Mouse (Mus musculus): ENCODE measurements at regions not wholly inside any gene's neighbourhood (a gene's known extent, or its start where the extent isn't known, plus 50 kb on each side); places are given as distances from the start of the nearest gene placed in this dataset.

DNA sequence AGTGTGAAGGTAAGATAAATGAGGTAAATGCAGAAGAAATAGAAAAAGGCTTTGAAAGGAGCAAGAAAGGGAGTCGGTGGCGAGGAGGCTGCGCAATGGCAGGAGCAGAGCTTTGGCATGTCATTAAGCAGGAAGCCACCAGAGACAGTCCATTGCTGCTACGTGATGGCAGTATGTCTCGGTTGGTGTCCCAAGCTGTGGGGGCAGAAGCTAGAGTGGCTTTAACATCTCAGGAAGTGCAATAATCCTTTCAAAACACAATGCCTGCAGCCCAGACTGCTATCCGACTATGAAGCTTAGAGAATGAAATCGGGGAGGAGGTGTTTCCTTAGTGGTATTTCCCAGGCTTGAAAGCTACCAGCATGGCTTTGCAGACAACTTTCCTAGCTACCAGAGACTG is 251.3 kb downstream of the Ttll7 start:
- TF ChIP-seq POLR2A (IDR thresholded peaks at IDR 0.05; ENCODE audit: borderline replicate concordance, control insufficient read depth, low read depth, low read length) (no peak), CTCF (IDR thresholded peaks at IDR 0.05; ENCODE audit: control insufficient read depth, insufficient read depth, low read length) (no peak)
